Mouse (Mus musculus) erythroid progenitor cell, adult 5-6 weeks (primary cell): ENCODE measurements around the gene H2afv. TPM values are rescaled to one million over a fixed set of nuclear protein-coding genes. Genes with fewer than 3 reads are reported as not detected.
"Not testable (repeated sequence)": the region's sequence is repeated elsewhere in the genome, so short reads cannot be mapped to it uniquely, and the experiment has no call there.

ENCODE experiments used
- ATAC-seq: replicated peaks from 2 replicates; pipeline ENCODE4 v1.8.0; 2016; ENCODE audit warnings: moderate number of reproducible peaks, mild to moderate bottlenecking, moderate TSS enrichment, inconsistent platforms; ENCODE audit not compliant: poor library complexity, low FRiP score, severe bottlenecking
- total RNA-seq, 2 experiments: library from RNA; stranded (forward) in 1 of 2; stranded (reverse) in 1 of 2; fragments of 150-400 nt in 1 of 2; fragments of 186-747, 209-891 nt in 1 of 2; gene quantifications; 2 replicates each; pipeline versions ENCODE4 v1.2.3 to v1.2.4; 2015 to 2017; ENCODE audit warnings: low replicate concordance in 2 of 2

H2afv gene
- total RNA-seq, 2 experiments from 2014 or later = 160 to 209 TPM

- no peak for ATAC-seq
These were observed 27.8 kb upstream of the H2afv start for GRCm38 (mm10) chr11:6472076-6472475.

- ATAC-seq = no peak
These were observed 27.2 kb upstream of the H2afv start for GRCm38 (mm10) chr11:6471493-6471892.

- ATAC-seq = no peak
These were observed 26.8 kb upstream of the H2afv start for GRCm38 (mm10) chr11:6471054-6471453.

GRCm38 (mm10) chr11:6468541-6468940, 24.3 kb upstream of the H2afv start:
- ATAC-seq = no peak

GRCm38 (mm10) chr11:6465122-6465521, 20.9 kb upstream of the H2afv start:
- peak; percentile 80 for ATAC-seq

GRCm38 (mm10) chr11:6463159-6463837, 19.1 kb upstream of the H2afv start:
- no peak for ATAC-seq

- no peak for ATAC-seq
These were observed 11.8 kb upstream of the H2afv start for GRCm38 (mm10) chr11:6456083-6456482.

GRCm38 (mm10) chr11:6448155-6448554, 3.9 kb upstream of the H2afv start:
- ATAC-seq = not testable (repeated sequence)

GRCm38 (mm10) chr11:6447493-6447892, 3.2 kb upstream of the H2afv start:
- no peak for ATAC-seq

GRCm38 (mm10) chr11:6445951-6446350, 1.7 kb upstream of the H2afv start:
- no peak for ATAC-seq

- no peak for ATAC-seq
These were observed 1.2 kb upstream of the H2afv start for GRCm38 (mm10) chr11:6445441-6445840.

GRCm38 (mm10) chr11:6443727-6444076, 541 bp downstream of the H2afv start:
- no peak for ATAC-seq

- no peak for ATAC-seq
These were observed 1.1 kb downstream of the H2afv start for GRCm38 (mm10) chr11:6443102-6443501.

GRCm38 (mm10) chr11:6442566-6442965, 1.7 kb downstream of the H2afv start:
- no peak for ATAC-seq

GRCm38 (mm10) chr11:6440171-6440570, 4.1 kb downstream of the H2afv start:
- no peak for ATAC-seq

GRCm38 (mm10) chr11:6437667-6438066, 6.6 kb downstream of the H2afv start:
- no peak for ATAC-seq

GRCm38 (mm10) chr11:6436442-6436841, 7.8 kb downstream of the H2afv start:
- ATAC-seq = peak; percentile 69

- no peak for ATAC-seq
These were observed 14.1 kb downstream of the H2afv start for GRCm38 (mm10) chr11:6430186-6430585.

- no peak for ATAC-seq
These were observed 23.4 kb downstream of the H2afv start for GRCm38 (mm10) chr11:6420722-6421350.

- ATAC-seq = no peak
These were observed 23.9 kb downstream of the H2afv start for GRCm38 (mm10) chr11:6420283-6420703.

GRCm38 (mm10) chr11:6419156-6419555, 25.1 kb downstream of the H2afv start:
- ATAC-seq = not testable (repeated sequence)

- ATAC-seq = no peak
These were observed 25.5 kb downstream of the H2afv start for GRCm38 (mm10) chr11:6418751-6419150.
